Mouse (Mus musculus) myocyte (in vitro differentiated cells): ENCODE data around the gene Hacd1.

Experiments
- CEBPB ChIP-seq: IDR thresholded peaks from 2 replicates; pipeline ENCODE4 v1.6.1; 2011; ENCODE audit warnings: mild to moderate bottlenecking, moderate library complexity; ENCODE audit not compliant: poor library complexity, insufficient read depth, severe bottlenecking
- MAX ChIP-seq: IDR thresholded peaks from one replicate; pipeline ENCODE4 v1.6.1; 2011; ENCODE audit warnings: low read depth, mild to moderate bottlenecking, control low read depth
- MYOD1 ChIP-seq, 3 experiments: IDR thresholded peaks; one replicate each; pipeline ENCODE4 v1.6.1; 2011; ENCODE audit warnings: control low read depth in 2 of 3, low read depth in 2 of 3, mild to moderate bottlenecking in 2 of 3, moderate library complexity in 1 of 3; ENCODE audit not compliant: insufficient read length in 2 of 3, control insufficient read depth in 1 of 3
- MYOG ChIP-seq, 3 experiments: IDR thresholded peaks; one replicate each; pipeline ENCODE4 v1.6.1; 2011; ENCODE audit warnings: control low read depth in 2 of 3, low read depth in 2 of 3, mild to moderate bottlenecking in 2 of 3; ENCODE audit not compliant: insufficient read length in 2 of 3, control insufficient read depth in 1 of 3, insufficient read depth in 1 of 3
- POLR2A ChIP-seq: IDR thresholded peaks from one replicate; pipeline ENCODE4 v1.6.1; 2011; ENCODE audit warnings: low read depth, mild to moderate bottlenecking, control low read depth, moderate library complexity; ENCODE audit not compliant: insufficient read length
- POLR2AphosphoS2 ChIP-seq: IDR thresholded peaks from one replicate; pipeline ENCODE4 v1.6.1; 2011; ENCODE audit warnings: low read depth, control low read depth; ENCODE audit not compliant: insufficient read length
- REST ChIP-seq: IDR thresholded peaks from one replicate; pipeline ENCODE4 v1.6.1; 2011; ENCODE audit warnings: mild to moderate bottlenecking, control low read depth, moderate library complexity; ENCODE audit not compliant: insufficient read depth, insufficient read length
- TCF3 ChIP-seq: IDR thresholded peaks from one replicate; pipeline ENCODE4 v1.6.1; 2011; ENCODE audit warnings: low read depth, control low read depth; ENCODE audit not compliant: insufficient read length
- USF1 ChIP-seq: IDR thresholded peaks from one replicate; pipeline ENCODE4 v1.6.1; 2011; ENCODE audit warnings: low read depth, mild to moderate bottlenecking, control low read depth, moderate library complexity

DNA sequence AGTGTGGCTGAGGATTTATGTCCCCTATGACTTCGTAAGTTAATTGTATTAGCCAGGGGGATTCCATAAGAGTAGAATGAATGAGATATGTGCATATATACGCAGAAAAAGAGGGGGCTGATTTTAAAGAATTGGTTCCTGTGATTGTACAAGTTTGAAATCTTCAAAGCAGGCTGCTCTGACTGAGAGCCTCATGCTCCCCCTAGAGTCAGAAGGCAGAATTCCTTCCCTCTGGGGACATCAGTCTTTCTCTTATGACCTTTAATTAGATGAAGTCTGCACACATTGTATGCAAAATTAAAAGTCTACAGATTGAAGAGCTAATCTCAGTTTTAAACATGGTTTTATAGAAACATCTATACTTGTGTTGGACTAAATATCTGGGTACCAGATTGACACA is 117.8 kb downstream of the Hacd1 start:
- no peak for TF ChIP-seq REST
- TF ChIP-seq POLR2A: no peak
- no peak for TF ChIP-seq USF1
- no peak for TF ChIP-seq MYOD1 (IDR thresholded peaks at IDR 0.05; ENCODE audit: control insufficient read depth in 1 of 3, insufficient read length in 2 of 3, low read depth in 2 of 3)
- TF ChIP-seq MAX: no peak
- no peak for TF ChIP-seq CEBPB
- TF ChIP-seq POLR2AphosphoS2: no peak
- no peak for TF ChIP-seq MYOG (IDR thresholded peaks at IDR 0.05; ENCODE audit: control insufficient read depth in 1 of 3, insufficient read depth in 1 of 3, insufficient read length in 2 of 3, low read depth in 2 of 3)
- no peak for TF ChIP-seq TCF3
